Mouse (Mus musculus) induced T-regulatory cell, adult 2 months (primary cell): ENCODE data around the gene Fam107b.
A peak's percentile ranks its signal among the peaks of the same experiment; 100 is the strongest.

Experiments
- DNase-seq: peaks from one replicate; pipeline ENCODE4 v3.0.0-alpha.2; 2012; ENCODE audit warnings: low read depth

Fam107b gene

DNA sequence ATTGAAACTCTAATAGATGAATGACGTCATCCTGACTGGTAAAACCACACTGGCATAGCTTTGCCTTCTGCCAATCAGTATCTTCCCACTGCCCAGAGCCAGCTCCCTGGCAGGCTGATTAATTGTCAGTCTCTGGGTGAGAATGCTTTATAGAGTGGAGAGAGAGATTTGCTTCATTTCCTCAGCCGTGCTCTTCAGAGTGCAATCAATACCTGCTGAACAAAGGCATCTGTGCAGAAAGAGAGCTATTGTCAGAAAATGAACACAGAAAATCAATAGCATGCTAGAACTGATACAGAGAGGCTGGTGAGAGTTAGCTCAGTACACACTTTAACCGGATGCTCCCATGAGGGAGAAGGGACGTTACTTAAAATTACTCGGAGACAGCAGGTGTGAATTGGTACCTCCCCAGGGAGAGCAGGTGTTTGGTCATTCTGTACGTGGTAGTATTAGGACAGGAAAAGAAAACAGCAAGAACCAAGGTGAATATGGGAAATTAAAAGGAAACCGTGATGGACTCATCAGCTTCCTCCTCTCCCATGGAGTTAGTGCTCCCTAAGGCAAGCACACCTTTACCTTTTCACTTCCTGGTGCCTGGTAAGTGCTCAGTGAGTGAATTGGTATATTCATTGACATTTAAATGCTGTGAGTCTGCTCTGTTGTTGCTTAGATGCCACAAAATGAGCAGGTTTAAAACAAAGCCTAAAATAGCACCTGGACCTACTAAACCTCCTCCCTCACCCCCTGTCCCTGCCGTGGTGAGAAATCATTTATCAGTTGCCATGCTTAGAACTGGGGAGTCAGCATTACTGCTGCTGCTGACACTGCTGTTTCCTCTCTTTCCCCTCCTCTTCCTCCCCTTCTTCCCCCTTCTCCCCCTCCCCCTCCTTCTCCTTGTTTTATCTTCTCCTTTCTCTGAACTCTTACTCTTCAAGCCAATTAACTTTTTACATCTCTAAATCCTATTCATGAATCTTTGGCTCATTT lies 38.9 kb downstream of the Fam107b start:
- DNase-seq: no peak

DNA sequence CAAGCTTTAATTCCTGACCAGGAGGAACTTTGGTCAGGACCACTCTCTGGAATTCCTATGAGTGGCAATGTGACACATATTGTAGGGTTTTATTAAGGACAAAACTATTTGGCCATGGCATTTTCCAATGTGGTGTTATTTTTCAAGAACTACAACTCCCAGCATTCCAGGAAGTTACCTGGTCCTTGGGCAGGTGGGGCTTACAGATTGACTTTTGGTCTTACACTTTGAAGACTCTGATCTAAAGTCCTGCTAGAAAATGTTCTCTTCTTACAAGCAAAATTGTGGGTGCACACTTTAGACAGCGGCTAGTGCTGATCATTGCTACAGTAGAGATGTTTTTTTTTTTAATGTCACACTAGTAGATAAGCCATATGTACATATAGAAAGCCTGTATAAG lies 48.2 kb downstream of the Fam107b start:
- DNase-seq: no peak

DNA sequence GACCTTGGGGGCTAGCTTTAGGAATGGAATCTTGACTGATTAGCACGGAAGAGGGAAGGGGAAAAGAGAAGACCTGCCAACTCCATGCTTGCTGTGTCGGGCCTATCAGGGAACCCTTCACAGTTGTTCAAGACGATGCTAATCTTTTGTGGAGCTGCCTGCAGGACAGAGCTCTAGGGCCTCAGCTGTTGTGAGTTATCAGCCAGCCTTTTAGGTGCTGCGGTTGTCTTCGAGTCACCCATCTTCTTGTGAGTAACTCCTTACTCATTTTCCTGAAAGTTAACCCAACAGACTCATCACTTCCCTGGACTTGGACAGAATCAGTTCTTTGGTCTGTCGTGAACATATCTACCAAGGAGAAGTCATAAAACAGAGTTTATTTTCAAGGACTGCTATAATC lies 51.3 kb downstream of the Fam107b start:
- no peak for DNase-seq

DNA sequence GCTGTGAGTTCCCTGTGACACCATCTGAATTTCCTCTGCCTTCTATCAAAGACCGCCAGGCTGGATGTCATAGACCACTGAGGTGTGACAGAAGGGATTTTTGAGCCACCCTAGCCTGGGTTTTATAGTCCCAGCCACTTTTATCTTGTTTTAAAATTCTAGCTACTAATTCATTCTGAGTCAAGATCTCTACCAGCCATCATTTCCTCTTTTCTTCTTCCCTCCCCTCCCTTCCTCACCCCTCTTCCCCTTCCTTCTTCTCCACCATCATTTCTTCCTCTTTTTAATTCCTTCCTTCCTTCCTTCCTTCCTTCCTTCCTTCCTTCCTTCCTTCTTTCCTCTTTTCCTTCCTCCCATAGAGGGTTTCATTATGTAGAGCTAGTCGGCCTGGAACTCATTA lies 51.9 kb downstream of the Fam107b start:
- DNase-seq: no peak

DNA sequence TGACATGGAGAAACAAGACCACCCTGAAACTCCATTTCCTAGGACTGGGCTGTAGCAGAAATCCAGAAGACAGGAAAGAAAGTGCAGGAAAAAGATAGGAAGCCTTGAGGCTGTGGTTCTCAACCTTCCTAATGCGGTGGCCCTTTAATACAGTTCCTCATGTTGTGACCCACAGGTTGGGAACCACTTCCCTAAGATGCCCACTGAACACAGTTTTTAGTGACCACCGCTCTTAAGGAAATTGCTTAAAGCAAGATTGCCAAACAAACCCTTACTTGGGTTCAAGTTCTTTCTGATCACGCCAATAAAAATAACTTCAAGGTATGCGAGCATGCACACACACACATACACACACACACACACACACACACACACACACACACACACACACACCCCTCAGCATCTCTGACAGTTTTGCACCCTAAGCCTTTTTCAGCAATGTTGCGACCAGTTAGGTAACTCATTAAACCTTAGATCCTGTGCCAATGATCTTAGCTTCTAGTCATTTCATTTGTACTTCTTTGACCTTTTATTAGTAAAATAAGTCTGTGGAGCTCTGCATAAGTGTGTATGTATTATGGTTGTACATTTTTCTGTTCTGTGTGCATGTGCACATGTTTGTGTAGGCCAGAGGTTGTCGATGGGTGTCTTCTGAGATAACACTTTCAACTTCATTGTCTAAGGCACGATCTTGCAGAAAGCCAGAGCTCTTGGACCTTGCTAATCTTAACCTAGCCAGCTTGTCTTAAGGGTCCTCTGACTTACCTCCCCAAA lies 53.1 kb downstream of the Fam107b start:
- no peak for DNase-seq

DNA sequence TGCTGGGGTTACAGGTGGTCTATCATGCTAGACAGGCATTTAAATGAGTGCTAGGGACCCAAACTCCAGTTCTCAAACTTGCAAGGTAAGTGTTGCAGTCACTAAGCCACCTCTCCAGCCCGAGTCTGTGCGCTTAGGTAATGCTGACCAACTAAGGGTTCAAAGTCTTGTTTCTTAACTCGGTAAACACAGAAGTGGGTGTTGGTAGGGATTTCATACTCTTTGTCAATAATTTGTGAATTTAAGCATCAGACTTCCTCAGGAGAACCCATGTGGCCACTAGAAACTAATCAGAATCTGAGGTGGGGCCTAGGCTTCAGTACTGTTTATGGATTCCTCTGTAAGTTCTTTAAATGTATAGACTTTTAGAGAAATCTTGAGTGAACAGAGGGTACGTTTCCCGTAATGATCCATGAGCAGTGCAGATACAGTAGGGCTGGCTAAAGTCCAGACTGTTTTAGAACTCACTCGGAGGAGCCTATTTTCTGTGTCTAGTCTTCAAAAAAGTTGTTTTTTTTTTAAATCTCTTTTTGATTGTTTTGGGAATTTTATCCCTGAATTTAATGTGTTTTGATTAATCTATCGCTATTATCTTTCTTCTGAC lies 53.8 kb downstream of the Fam107b start:
- DNase-seq: no peak

DNA sequence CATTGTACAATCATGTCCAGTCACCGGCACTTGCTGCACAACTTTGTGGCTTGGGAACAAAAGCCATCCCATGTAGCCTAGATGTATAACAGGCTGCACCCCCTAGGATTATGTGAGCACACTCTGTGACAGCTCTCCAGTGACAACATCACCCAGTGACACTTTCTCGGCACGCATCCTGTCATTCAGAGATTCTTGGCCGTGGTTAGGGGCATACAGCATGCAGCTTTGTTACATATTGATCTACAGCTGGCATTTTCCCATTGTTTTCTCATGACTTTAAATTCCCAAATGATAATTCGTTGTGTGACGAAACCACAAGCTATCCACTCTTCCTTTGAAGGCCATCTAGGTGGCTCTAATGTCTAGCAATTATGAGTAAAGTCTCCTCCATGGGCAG lies 58.8 kb downstream of the Fam107b start:
- DNase-seq: no peak

DNA sequence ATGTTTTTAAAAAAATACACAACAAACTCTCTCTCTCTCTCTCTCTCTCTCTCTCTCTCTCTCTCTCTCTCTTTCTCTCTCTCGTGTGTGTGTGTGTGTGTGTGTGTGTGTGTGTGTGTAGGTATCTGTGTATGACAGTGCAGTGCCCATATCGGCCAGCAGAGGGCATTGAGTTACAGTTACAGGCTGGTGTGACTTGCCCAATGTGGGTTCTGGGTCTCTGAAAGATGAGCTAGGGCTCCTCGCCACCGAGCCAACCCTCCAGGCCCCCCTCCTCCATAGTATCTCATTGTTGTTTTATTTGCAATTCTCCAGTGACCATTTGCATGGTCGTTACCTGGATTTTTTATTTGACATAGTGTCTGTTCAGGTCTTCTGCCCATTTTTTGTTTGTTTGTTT lies 59.5 kb downstream of the Fam107b start:
- peak; percentile 65 for DNase-seq

DNA sequence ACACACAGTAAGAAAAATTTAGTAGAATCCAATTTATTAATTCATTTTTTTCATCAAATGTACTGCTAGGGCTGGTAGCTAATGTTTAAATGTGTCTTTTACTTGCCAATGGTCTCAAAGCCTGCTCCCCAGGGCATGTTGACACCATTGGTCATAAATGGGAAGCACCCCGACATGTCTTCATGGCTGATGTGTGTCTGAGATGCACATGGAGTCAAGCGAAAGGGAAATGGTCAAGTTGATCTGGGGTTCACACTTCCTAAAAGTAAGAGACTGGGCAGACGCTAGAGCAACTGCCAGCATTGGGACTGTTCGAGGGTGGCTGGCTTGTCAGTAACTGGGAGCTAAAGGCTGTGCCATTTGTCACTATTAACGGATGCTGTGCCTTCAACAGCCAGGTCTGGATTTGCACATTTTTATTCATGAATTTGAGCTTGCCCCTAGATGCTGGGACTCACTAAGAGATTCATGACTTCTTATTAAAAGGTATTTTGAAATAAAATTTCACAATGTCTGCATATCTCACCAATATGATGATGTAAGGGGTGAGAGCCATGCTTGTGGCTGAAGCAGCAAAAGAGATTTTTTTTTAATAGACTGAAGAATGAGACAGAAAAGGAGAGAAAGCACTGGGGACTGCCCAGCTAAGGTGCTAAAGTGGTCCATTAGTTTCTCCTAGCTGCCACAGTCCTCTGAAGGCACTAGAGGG lies 60.6 kb downstream of the Fam107b start:
- DNase-seq: no peak

DNA sequence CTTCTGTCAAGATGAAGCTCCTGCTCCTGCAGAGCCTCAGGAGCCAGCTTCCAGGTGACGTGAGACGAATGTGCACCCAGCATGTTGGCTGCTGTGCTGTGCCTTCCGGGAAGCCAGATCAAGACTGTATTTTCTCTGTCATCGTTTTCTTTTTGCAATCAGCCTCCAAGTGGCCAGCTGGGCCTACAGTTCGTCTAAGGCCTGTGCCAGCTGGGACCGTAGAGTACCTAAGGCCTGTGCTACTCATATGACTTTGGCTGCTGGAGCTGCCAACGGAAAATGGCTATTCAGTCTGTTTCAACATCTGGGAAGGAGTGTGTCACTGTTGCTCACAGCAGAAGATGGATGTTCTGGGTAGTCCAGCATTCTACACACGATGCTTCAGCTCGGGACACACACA lies 62.8 kb downstream of the Fam107b start:
- DNase-seq: no peak

DNA sequence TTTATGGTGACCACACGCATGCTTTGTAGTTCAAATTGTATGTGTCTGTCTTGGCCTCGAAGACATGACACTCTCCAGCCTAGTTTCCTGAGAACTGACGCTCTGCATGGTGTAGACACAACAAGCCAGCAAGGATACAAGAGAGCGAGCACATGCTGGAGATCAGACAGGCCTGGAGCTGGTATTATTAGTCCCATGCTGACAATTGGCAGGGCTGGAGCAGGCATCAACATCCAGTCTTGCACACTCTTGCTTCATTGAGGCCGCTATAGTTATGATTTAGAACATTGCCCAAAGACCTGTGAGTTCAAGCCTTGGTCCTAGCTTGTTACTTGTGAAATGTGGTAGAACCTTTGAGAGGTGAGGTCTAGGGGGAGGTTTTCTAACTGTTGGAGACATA lies 66.5 kb downstream of the Fam107b start:
- DNase-seq: no peak

DNA sequence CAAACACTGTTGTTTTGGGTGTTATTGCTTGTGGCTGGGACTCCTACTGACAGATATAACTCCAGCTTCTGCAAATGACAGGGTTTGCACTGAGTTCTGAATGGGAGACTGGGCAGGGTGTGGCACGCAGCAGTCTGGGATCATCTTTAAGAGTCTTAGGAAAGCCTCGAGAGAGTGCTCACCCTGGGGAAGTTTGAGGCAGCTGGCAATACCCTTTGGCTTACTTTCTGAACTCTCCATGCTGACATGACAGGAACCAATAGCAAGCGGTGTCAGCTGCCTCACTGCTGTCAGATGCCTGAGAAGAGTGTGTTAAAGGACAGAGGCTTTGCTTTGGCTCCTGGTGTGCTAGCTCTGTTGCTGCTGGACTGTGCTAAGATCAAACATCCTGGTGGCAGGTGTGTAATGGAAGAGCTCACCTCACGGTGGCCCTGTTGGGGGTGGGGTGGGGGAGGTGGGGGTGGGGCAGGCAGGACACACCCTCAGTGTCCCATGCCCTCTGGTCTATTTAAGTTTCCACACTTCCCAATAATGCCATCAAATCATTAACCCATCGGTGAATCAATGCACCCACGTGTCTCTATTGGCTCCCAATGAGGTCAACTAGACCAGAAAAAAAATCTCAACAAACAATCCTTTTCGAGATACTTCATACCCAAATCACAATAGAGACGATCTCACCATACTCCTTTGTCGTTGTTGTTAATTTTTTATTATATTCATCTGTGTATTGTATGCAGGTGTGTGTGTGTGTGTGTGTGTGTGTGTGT lies 70.9 kb downstream of the Fam107b start:
- DNase-seq: no peak

DNA sequence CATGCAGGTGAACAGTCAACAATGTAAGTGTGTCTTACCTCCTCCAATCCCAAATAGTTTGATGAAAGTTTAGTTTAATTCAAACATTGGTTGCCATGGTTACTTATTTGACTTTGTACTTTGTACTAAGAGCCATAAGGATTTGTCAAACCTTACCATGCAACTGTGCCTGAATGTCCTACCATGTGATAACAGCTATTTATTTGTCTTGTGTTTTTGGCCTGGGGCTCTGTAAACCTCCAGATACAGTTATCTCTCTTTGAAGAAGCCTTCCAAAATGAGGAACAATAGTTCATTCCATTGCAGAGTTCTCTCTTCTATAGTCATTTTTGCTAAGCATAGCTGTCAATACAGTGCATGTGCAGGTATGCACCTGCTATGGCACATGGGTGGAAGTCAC lies 72.7 kb downstream of the Fam107b start:
- no peak for DNase-seq

DNA sequence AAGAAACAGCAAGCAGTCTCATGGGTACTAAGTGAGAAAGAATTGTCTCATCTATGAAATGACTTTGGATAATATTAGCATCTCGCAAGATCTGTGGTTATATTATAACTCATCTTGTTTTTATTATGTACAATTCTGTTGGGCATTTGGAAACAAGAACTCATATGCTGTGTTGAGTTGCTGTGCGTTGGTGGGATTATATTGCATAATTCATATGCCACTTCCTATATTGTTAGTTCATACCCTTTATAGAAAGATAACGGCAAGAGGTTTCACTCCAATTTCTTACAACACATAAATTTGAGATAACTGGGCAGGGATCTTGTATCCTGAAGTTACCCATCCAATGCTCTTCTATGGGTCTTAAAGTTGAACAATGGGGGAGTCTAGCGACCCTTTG lies 75.5 kb downstream of the Fam107b start:
- DNase-seq: no peak

DNA sequence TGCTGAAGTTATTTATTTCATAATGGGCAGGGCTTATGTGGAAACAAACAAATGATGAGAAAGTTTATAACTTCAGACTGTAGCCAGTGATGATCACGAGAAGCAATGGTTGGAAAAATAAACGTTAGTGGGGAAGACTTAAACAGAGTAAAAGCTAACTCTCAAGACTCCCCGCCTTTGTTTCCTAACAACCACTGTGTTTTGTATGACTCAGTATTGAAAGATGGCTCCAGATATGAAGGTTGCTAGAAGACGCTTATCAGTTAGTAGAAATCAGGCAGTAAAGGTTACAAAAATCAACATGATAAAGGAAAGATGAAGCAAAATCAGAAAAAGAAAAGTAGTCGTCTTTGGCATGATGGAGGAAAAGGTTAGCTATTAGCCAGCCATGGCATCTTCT lies 78.9 kb downstream of the Fam107b start:
- DNase-seq: peak; percentile 80

DNA sequence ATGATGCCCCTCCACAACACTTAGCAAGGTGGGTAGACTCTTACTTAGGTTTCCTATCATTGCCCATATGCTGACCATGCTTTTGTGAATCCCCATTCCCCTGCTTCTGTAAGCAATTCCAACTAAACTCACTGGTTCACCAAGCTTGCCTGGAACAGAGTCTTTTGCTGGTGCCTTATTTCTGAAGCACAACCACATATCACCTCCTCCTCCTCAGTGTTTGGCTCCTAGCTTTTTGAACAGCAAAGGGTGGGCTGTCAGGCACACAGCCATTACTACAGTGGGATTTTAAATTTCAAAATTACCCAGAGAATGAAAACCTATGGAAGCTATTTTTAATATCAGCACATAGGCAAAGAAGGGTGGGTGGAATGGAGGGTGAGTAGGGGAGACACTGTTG lies 84.3 kb downstream of the Fam107b start:
- no peak for DNase-seq

DNA sequence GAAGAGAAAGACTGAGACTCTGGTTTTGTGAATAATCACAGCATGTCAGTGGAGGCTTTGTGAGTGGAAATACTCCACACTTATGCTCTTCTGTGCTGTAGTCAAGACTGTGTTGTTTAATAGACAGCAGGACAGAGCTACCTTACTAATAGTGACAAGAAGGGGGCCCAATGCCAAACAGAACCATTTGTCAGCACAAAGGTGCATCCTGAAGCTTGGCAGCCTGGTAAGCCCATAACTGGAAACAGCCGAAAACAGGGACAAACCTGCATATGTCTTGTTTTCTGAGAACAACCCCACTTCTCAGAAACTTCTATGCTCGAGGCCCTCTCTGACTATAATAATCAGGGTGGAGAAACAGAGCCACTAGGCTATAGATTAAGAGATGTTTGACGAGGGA lies 85.8 kb downstream of the Fam107b start:
- DNase-seq: peak; percentile 33

DNA sequence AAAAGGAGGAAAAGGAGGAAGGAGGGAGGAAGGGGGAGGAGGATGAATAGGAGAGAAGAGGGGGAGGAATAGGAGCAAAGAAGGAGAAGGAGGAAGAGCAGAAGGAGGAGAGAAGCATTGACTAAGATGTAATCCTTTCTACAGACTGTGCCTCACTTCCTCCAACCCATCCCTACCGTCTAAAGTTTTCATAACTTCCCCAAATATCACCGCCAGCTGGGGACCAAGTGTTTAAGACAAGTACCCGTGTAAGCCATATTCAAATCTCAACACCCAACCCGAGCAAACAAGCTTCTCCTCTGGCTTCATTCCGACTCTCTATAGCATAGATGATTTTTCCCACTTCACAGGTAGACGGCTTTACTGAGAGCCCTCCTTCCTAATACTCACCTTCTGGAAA lies 86.5 kb downstream of the Fam107b start:
- peak; percentile 45 for DNase-seq

DNA sequence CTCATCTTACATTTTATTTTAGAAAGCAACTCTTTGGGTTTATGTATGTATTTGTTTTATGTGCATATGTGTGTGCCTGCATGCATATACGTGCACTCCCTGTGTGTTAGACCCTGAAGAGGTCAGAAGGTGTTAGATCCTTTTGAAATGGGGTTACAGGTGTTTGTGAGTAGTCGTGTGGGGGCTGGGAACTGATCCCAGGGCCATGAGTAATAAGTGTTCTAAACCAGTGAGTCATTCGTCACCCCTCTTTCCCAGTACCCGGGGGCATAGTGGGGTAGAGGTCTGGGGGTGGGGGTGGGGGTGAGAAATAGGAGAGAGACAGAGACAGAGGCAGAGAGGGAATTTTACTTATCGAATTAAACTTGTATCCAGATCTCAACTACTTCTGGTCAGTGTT lies 87.1 kb downstream of the Fam107b start:
- DNase-seq: peak; percentile 71

DNA sequence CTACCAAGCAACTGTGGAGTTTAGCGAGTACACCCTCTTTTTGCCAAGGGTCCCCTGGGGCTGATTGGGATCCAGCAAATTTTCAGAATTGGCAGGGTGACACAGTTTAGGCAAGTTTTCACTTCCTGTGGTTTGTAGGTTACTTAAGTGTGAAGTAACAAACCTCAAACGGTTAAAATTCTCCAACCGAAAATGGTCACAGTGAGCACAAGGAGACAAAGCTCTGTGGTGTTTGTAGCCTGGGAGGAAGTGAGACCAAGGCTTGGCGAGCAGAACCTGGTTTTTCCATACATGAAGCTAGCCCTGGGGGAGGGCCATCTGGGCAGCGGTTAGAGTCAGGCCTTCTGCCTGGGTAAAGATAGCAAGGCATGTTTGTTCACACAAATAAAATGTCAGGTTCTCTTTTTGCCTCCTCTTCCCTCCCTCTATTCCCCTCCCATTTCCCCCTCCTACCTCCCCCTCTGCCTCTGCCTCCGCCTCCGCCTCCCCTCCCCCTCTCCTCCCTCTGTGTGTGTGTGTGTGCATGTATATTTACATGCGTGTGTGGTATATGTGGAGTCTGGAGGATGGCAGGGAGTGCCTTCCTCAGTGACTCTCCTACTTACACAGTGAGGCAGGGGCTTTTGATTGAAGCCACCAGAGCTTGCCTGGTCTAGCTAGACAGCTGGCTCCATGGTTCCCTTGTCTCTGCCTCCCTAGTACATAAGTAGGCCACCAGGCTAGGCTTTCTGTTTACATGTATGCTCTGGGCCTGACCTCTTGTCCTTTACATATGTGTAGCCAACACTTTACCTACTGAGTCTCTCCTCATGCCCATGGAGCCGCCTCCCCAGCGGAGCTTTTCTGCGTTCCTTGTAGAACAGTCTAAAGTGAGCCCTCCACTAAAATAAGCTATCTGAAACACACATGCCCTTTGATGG lies 87.8 kb downstream of the Fam107b start:
- DNase-seq: peak; percentile 90
